Mouse (Mus musculus) spleen, postnatal 36 days (tissue): ENCODE results near the gene Bcr.

Source experiments
- DNase-seq, 2 experiments: peaks; one replicate each; pipeline ENCODE4 v3.0.0; 2022; ENCODE audit warnings: low spot score in 2 of 2, mixed read lengths in 1 of 2

Bcr gene

DNA sequence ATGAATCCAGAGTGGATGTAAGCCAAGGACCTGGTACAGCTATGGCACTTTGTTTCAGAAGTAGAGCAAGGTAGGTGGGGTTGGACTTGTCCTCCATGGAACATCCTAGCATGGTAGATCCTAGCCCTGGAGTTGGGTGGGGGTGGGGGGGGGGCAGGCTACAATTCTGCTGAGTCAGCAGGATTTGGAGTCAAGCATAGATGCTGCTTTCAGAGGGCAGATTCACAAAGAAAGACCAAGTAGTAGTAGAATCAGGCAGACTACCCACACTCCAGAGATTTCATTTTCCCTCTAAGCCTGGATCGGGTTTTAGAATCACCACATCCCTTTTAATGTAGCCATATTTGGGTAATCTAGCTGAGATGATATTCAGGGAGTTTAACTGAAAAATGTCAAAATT lies 33.9 kb downstream of the Bcr start:
- no peak for DNase-seq

DNA sequence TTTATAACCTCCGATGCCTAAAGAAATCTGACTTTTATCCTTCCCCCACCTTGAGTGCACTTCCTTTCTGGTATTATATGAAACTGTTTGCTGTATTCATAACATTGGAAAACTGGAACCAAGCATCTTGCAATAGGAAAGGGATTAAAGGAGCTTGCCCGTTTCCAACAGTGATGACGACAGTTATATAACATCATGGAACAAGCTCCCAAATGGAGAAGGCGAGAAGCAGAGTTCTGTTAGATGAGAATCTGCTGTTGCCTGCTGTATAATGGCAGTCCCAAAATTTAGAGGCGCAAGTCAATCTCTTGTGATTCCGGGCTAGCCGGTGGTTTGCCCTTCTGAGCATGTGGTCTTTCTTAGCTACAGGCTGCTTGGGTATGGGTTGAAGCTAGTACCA lies 34.8 kb downstream of the Bcr start:
- DNase-seq, result no peak

GRCm38 (mm10) chr10:75098446-75099183 lies 38.2 kb downstream of the Bcr start:
- DNase-seq, result no peak

DNA sequence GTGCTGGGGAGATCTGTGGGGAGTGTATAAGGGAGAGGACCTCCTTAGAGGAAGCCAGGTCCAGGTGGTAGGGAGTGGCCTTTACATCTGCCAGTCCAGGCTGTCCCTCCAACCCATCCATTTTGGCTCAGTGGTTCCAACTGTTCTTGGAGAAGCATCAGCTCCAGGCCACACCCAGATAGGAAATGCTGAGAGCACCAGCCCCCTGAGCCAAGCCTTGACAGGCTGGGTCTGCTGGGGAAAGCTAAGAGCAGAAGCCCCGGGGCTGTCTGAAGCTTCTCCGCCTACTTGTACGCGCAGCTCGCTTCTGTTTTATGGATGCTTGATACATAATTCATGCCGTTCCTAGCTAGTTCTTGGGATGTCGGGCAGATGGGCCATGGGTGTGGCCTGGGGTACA lies 39.9 kb downstream of the Bcr start:
- no peak for DNase-seq

DNA sequence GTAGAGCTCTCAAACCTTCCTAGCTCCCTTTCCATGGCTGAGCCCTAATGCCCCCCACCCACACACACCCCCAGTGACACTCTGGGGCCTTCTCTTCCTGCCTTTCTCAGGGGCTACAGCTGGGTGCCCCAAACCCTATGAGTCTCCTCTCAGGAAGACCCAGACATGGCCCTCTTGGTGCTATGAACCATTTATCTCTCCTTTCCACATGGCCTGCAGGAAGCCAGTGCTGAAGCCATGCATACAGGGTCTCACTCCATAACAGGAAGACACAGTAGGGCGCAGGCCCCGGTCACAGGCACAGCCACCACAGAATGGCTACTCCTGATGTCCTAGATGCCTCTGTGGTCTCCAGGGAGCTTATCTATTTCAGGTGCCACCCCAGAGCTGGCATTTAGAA lies 43.1 kb downstream of the Bcr start:
- DNase-seq, result no peak

DNA sequence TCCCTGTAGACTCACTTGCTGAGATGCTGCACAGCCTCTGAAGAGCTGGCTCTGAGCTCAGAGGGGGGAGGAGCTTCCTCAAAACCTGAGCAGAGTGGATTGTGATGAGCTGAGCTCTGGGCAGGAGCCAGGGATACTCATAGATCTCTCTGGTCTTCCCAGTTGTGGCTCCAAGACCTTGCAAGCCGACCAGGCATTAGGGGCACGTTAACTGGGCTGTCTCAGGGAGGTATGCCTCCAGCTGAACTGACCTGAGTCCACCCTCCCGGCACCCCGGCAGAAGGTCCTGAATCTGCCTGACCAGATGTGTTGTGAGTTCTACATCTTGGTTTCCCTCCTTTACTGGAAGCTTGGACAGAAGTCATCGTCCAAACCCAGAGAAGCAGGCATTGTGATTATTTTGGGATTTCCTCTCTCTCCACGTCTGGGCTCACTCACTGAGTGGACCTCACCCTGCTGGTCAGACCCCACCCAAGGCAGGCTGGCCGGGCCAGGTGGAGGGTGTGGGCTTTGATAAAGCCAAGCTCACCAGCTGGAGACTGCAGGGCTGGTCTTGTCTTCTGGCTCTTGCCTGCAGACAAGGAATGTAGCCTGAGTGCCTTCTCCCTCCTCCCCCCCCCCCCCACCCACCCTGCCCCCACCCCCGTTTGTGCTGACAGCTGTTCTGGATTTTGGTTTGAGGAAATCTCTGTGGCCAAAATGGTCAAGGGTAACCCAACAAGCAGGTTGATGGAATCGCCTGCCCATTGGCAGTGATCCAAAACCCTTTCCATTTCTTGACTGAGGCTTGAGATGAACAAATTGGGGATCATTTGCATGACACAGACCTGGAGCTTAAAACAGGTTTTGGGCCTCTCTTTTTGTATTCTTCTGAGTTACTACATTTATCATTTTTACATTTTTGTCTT lies 44.1 kb downstream of the Bcr start:
- no peak for DNase-seq

GRCm38 (mm10) chr10:75105099-75105461 lies 44.7 kb downstream of the Bcr start:
- peak; percentile 40 to 45 for DNase-seq

GRCm38 (mm10) chr10:75105687-75106086 lies 45.3 kb downstream of the Bcr start:
- DNase-seq, result no peak

- DNase-seq, result no peak
Measured at GRCm38 (mm10) chr10:75106940-75107381, 46.6 kb downstream of the Bcr start.

- DNase-seq, result no peak
Measured at GRCm38 (mm10) chr10:75108092-75108491, 47.7 kb downstream of the Bcr start.

DNA sequence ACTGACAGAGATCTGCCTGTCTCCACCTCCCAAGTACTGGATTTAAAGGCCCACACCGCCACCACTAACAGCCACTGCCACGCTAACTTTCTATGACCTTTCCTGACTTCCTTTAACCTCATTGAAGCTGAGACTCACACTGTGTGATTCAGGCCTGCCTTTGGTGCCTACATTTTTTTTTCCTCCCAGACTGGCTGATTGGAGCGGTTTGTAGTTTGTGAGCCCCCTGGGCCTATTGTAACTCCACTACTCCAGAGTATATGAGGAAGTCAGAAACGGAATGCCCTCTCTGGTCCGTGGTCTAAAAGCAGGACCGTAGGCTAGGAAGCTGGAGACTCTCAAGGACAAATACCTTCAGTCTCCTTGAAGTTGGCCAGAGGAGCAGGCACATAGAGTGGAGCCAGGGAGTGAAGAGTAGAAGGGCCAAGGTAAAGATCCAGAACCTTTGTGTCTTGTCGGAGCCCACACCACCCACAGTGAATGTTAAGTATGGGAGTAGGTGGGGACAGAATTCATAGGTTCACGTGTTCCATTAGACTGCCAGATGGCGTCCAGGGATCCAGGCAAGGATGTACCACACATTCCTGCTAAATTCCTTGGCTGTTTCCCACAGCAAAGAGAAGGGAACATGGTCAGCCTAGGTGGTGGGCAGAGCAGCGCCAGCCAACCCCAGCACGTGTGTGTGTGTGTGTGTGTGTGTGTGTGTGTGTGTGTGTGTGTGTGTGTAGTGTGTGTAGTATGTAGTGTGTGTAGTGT lies 51.2 kb downstream of the Bcr start:
- DNase-seq, result no peak

DNA sequence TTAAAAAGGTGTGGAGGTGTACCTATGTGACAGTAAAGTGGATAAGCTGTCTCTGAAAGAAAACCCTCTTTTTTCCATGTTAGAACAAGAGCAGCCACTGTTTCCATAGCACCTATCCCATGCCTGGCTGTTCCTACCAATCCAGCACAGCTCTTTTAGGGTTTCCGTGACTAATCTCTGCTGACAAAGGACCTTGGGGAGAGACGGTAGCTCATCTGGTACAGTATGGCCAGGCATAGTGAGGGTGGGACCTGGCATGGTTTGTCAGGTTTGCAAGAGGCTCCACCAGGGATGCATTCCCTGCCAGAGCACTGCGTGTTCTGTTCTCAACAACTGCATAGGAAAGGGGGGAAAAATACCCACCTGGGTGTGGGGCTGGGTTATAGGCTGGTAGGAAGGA lies 52.0 kb downstream of the Bcr start:
- DNase-seq, result no peak

- no peak for DNase-seq
Measured at GRCm38 (mm10) chr10:75113620-75114019, 53.2 kb downstream of the Bcr start.

- no peak for DNase-seq
Measured at GRCm38 (mm10) chr10:75115240-75115639, 54.8 kb downstream of the Bcr start.

- no peak for DNase-seq
Measured at GRCm38 (mm10) chr10:75116842-75117457, 56.6 kb downstream of the Bcr start.

GRCm38 (mm10) chr10:75118444-75118843 lies 58.1 kb downstream of the Bcr start:
- DNase-seq, result no peak

- DNase-seq, result peak; percentile 11 to 26
Measured at GRCm38 (mm10) chr10:75119396-75119795, 59.0 kb downstream of the Bcr start.

DNA sequence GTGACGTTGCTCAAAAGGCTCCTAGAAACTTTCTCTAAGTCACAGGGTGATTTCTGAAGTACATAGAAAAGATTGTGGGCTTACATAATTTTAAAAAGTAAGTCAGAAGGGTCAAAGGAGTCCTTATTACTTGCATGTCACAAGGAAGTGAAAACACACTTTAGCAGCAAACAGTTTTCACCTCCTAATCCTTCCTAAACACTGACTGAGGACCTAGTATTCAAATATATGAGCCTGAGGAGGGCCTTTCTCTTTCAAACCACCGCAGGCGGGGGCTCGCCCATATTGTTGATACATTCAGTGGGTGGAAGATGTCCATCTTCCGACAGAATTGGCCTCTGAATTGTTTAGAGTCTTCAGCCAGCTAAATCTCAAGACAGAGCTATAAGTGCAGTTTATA lies 59.8 kb downstream of the Bcr start:
- DNase-seq, result no peak

DNA sequence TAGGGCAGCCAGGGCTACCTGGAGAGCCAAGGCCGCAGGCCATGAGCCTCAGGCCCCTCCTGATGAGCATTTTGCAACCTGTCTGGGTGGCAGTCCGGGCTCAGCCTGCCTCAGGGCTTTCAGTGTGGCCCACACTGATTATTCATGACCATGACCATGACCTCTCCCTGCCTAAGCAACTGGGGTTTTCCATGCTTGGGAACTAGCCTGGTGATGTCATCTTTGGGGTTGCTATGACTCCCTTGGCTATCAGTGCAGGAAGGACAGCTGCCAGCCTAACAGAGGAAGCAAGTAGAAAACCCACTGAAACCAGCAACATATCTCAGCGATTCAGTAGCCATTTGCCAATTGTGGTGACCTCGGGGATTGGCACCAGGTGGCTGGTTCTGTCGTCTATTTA lies 60.6 kb downstream of the Bcr start:
- DNase-seq, result peak; percentile 37 to 46

- DNase-seq, result peak; percentile 23 to 32
Measured at GRCm38 (mm10) chr10:75125577-75125976, 65.2 kb downstream of the Bcr start.

- peak; percentile 38 to 49 for DNase-seq
Measured at GRCm38 (mm10) chr10:75129283-75129710, 68.9 kb downstream of the Bcr start.
